Mouse (Mus musculus) midbrain, embryonic 14.5 days (tissue): ENCODE results near the gene Uqcc3. TPM values are rescaled to one million over a fixed set of nuclear protein-coding genes. Genes with fewer than 3 reads are reported as not detected.
A peak's percentile ranks its signal among the peaks of the same experiment; 100 is the strongest.

Experiments used
- ATAC-seq: fragments of 200-750 bp; cut with Nextera tagmentation; 2 replicates; pipeline ENCODE4 v1.8.0; 2017; ENCODE audit warnings: moderate number of reproducible peaks, moderate library complexity; ENCODE audit not compliant: low FRiP score, low TSS enrichment
- DNase-seq: peaks from one replicate; pipeline ENCODE4 v3.0.0-alpha.2; 2015
- H3K27ac ChIP-seq: fragments of 300-500 bp; sonication (generic); replicated peaks from 2 replicates; pipeline ENCODE4 v1.5.1; 2014; ENCODE audit warnings: mild to moderate bottlenecking, low read depth, low read length, moderate library complexity
- H3K27me3 ChIP-seq: fragments of 300-500 bp; sonication (generic); 2 replicates; pipeline ENCODE4 v1.6.1; 2014; ENCODE audit warnings: low read length, control low read depth, mixed read lengths; ENCODE audit not compliant: control insufficient read depth, insufficient read depth
- H3K36me3 ChIP-seq: fragments of 300-500 bp; sonication (generic); 2 replicates; pipeline ENCODE4 v1.6.1; 2014; ENCODE audit warnings: low read length, control low read depth; ENCODE audit not compliant: control insufficient read depth, insufficient read depth
- H3K4me1 ChIP-seq: fragments of 300-500 bp; sonication (generic); 2 replicates; pipeline ENCODE4 v1.6.1; 2014; ENCODE audit warnings: mild to moderate bottlenecking, antibody characterized with exemption, low read length, control low read depth; ENCODE audit not compliant: control insufficient read depth, insufficient read depth
- H3K4me2 ChIP-seq: fragments of 300-500 bp; sonication (generic); 2 replicates; pipeline ENCODE4 v1.6.1; 2014; ENCODE audit warnings: mild to moderate bottlenecking, low read length, moderate library complexity
- H3K4me3 ChIP-seq: fragments of 300-500 bp; sonication (generic); replicated peaks from 2 replicates; pipeline ENCODE4 v1.5.1; 2014; ENCODE audit warnings: low read depth, low read length
- H3K9ac ChIP-seq: fragments of 300-500 bp; sonication (generic); replicated peaks from 2 replicates; pipeline ENCODE4 v1.6.1; 2014; ENCODE audit warnings: mild to moderate bottlenecking, low read length, moderate library complexity
- H3K9me3 ChIP-seq: fragments of 300-500 bp; sonication (generic); 2 replicates; pipeline ENCODE4 v1.6.1; 2016; ENCODE audit warnings: low read length, control low read depth, mixed read lengths; ENCODE audit not compliant: control insufficient read depth
- WGBS: fragments of 180-500 bp; shearing (Covaris S2); extraction: QIAGEN DNeasy Blood & Tissue Kit; methylation state at CpG from one replicate; pipeline ENCODE4 v1.1.7; 2014; 5-methylcytosine and 5-hydroxymethylcytosine counted together
- polyA plus RNA-seq: library from polyadenylated mRNA; unstranded; fragments of >200 nt; fragmentation: Nextera tagmentation; extraction: Ambion mirVana; gene quantifications from 2 replicates; pipeline ENCODE4 v1.2.1, GENCODE M21; 2014

Gene Uqcc3
- 61.3 and 62.6 TPM in 2 replicates for polyA plus RNA-seq

- under 1% methylated on average over 42 of the region's 42 CpGs for WGBS
- peaks cover 10% of the 10 kb centered on the region; the same call in 1 of the 2 replicates for H3K4me1 ChIP-seq
- peak within 1 kb of the TSS; percentile 72 for H3K4me3 ChIP-seq
- ATAC-seq = peak; percentile 96
- H3K36me3 ChIP-seq = peaks cover 30% of the 10 kb centered on the region
- peak; percentile 92 for DNase-seq
- no peaks in the 10 kb centered on the region for H3K27me3 ChIP-seq
- H3K27ac ChIP-seq = peak within 1 kb of the TSS; percentile 87
- peak within 1 kb of the TSS; percentile 91 for H3K4me2 ChIP-seq
- H3K9ac ChIP-seq = peak within 1 kb of the TSS; percentile 88
- H3K9me3 ChIP-seq = no peaks in the 10 kb centered on the region
Observed at GRCm38 (mm10) chr19:8880311-8881033, at the start of gene Uqcc3. Gene Uqcc3 (minus strand): TSS chr19:8880923.

GRCm38 (mm10) chr19:8930117-8930516 is 49.4 kb upstream of the Uqcc3 start:
- no peak overlapping the region for H3K27ac ChIP-seq
- WGBS = 17% methylated on average over 11 of the region's 11 CpGs
- ATAC-seq = no peak

GRCm38 (mm10) chr19:8929224-8930088 is 48.7 kb upstream of the Uqcc3 start, which contains the start of the genes Rom1 and Eml3:
Gene Rom1 (minus strand): TSS chr19:8929356.
Gene Eml3 (plus strand): TSS chr19:8929552.
- Histone ChIP-seq H3K36me3 (peaks cover 35% of the 10 kb centered on the region), H3K4me1 (peaks cover 11% of the 10 kb centered on the region), H3K27me3 (no peaks in the 10 kb centered on the region), H3K4me3 (peak within 1 kb of the TSS; percentile 51), H3K9me3 (no peaks in the 10 kb centered on the region), H3K9ac (peak within 1 kb of the TSS; percentile 65), H3K4me2 (peak within 1 kb of the TSS; percentile 71), H3K27ac (no peak within 1 kb of the TSS)
- WGBS = under 1% methylated on average over 70 of the region's 74 CpGs
- ATAC-seq (peak; percentile 62), DNase-seq (peak; percentile 64)

More at GRCm38 (mm10) chr19:8930117-8930516, 49.4 kb upstream of the Uqcc3 start:
- H3K9me3 ChIP-seq = no peaks in the 10 kb centered on the region
- H3K4me3 ChIP-seq = peak overlapping the region; percentile 51
- no peak for DNase-seq
- H3K4me2 ChIP-seq = peak overlapping the region; percentile 71
- no peaks in the 10 kb centered on the region for H3K27me3 ChIP-seq
- H3K36me3 ChIP-seq = peaks cover 33% of the 10 kb centered on the region
- H3K9ac ChIP-seq = peak overlapping the region; percentile 65
- H3K4me1 ChIP-seq = peaks cover 11% of the 10 kb centered on the region

- DNase-seq = no peak
- ATAC-seq = peak; percentile 38; the same call in 1 of the 2 replicates
- 19% methylated on average over 16 of the region's 16 CpGs for WGBS
Observed at GRCm38 (mm10) chr19:8928689-8929223, 48.0 kb upstream of the Uqcc3 start.

GRCm38 (mm10) chr19:8927891-8928525 is 47.3 kb upstream of the Uqcc3 start:
- 87% methylated on average over 12 of the region's 12 CpGs for WGBS
- no peaks in the 10 kb centered on the region for H3K9me3 ChIP-seq

More at GRCm38 (mm10) chr19:8928689-8929223, 48.0 kb upstream of the Uqcc3 start:
- H3K4me1 ChIP-seq = peaks cover 11% of the 10 kb centered on the region
- H3K4me3 ChIP-seq = peak overlapping the region; percentile 51
- H3K4me2 ChIP-seq = peak overlapping the region; percentile 71
- H3K27ac ChIP-seq = no peak overlapping the region
- no peaks in the 10 kb centered on the region for H3K27me3 ChIP-seq
- peaks cover 34% of the 10 kb centered on the region for H3K36me3 ChIP-seq
- peak overlapping the region; percentile 65 for H3K9ac ChIP-seq
- no peaks in the 10 kb centered on the region for H3K9me3 ChIP-seq

DNA sequence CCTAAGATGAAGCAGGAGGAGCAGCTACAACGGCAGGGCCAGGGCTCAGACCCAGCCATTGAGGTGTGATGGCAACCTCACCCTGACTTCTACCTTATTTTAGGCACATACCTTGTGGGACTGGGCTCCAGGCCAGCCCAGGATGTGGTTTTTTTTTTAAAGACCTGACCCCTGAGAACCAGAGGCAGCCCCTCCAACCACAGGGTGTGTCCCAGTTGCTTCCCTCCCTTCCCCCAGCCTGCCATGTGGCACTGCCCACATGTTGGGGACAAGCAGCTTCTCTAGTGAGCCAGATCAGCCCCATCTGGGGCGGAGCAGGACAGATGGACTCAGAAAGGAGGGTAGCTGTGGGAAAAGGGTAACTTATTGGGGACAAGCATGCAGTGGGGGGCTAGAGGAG is 46.0 kb upstream of the Uqcc3 start:
- H3K4me3 ChIP-seq = no peak overlapping the region
- ATAC-seq = no peak
- 95% methylated on average over 2 of the region's 2 CpGs for WGBS

More at GRCm38 (mm10) chr19:8927891-8928525, 47.3 kb upstream of the Uqcc3 start:
- ATAC-seq = no peak
- no peak for DNase-seq
- Histone ChIP-seq H3K4me2 (no peak overlapping the region), H3K9ac (no peak overlapping the region), H3K27me3 (no peaks in the 10 kb centered on the region), H3K27ac (no peak overlapping the region), H3K4me3 (no peak overlapping the region), H3K36me3 (peaks cover 32% of the 10 kb centered on the region), H3K4me1 (peaks cover 11% of the 10 kb centered on the region)

DNA sequence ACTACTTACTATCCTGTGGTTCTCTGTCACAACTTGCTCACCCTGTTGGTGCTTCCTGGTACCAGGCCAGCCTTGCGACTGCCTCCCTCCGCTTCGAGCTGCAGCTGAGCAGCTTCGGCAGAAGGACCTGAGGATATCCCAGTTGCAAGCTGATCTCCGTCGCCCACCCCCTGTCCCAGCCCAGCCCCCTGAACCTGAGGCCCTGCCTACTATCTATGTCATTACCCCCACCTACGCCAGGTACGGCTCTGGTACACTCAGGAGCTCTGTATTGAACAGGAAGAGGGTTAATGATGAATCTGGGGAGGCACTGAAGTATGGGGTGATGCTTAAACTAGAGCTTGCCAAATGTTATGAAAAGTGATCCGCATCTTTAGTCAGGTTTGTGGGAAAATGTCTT is 41.0 kb upstream of the Uqcc3 start:
- peak overlapping the region; percentile 62 for H3K4me2 ChIP-seq
- DNase-seq (no peak), ATAC-seq (no peak)
- 87% methylated on average over 9 of the region's 9 CpGs for WGBS
- no peak overlapping the region for H3K9ac ChIP-seq
- no peak overlapping the region for H3K27ac ChIP-seq
- peaks cover 29% of the 10 kb centered on the region for H3K36me3 ChIP-seq
- H3K9me3 ChIP-seq = no peaks in the 10 kb centered on the region
- H3K4me1 ChIP-seq = peaks cover 10% of the 10 kb centered on the region; the same call in 1 of the 2 replicates
- no peaks in the 10 kb centered on the region for H3K27me3 ChIP-seq
- H3K4me3 ChIP-seq = peak overlapping the region; percentile 83; the same call in 1 of the 2 replicates

More for the DNA sequence above, 46.0 kb upstream of the Uqcc3 start:
- Histone ChIP-seq H3K4me1 (peaks cover 11% of the 10 kb centered on the region), H3K27me3 (no peaks in the 10 kb centered on the region), H3K27ac (no peak overlapping the region), H3K36me3 (peaks cover 32% of the 10 kb centered on the region), H3K9ac (no peak overlapping the region), H3K9me3 (no peaks in the 10 kb centered on the region), H3K4me2 (no peak overlapping the region)
- no peak for DNase-seq

DNA sequence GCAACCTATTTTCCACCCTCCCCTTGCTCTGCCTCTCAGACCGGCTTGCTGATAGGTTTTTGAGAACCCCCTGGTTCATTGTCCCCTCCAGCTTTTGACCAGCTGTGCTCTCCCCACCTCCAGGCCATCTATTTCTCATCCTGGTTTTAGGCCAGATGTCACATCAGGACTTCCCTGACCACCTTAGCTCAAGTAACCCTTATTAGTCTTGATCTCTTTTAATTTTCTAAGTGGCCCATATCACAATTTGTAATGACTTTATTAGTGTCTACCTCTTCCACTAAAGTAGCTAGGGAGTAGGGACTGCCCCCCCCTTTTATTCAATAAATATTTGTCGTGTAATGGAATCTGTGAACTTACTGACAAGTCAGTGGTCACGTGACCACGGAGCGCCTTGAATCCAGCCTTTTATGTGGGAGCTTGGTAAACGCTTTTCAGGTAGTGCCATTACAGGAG is 40.1 kb upstream of the Uqcc3 start:
- Histone ChIP-seq H3K27ac (peak overlapping the region; percentile 85), H3K27me3 (no peaks in the 10 kb centered on the region), H3K4me2 (peak overlapping the region; percentile 62), H3K9ac (peak overlapping the region; percentile 80), H3K36me3 (peaks cover 29% of the 10 kb centered on the region), H3K9me3 (no peaks in the 10 kb centered on the region), H3K4me1 (peaks cover 10% of the 10 kb centered on the region; the same call in 1 of the 2 replicates), H3K4me3 (peak overlapping the region; percentile 83)
- WGBS = 2% methylated on average over 6 of the region's 6 CpGs
- DNase-seq = peak; percentile 74
- no peak; the same call in 1 of the 2 replicates for ATAC-seq
